Mouse (Mus musculus) regulatory T cell (primary cell): ENCODE data around the gene Acta2.

Experiments used
- in situ Hi-C: fragments of 300-600 bp; cut with MboI, MseI; formaldehyde crosslinking; loops from one replicate; pipeline ENCODE4 v1.15.1; 2025; ENCODE audit warnings: high pct_unique_total_duplicates

Acta2 gene

DNA sequence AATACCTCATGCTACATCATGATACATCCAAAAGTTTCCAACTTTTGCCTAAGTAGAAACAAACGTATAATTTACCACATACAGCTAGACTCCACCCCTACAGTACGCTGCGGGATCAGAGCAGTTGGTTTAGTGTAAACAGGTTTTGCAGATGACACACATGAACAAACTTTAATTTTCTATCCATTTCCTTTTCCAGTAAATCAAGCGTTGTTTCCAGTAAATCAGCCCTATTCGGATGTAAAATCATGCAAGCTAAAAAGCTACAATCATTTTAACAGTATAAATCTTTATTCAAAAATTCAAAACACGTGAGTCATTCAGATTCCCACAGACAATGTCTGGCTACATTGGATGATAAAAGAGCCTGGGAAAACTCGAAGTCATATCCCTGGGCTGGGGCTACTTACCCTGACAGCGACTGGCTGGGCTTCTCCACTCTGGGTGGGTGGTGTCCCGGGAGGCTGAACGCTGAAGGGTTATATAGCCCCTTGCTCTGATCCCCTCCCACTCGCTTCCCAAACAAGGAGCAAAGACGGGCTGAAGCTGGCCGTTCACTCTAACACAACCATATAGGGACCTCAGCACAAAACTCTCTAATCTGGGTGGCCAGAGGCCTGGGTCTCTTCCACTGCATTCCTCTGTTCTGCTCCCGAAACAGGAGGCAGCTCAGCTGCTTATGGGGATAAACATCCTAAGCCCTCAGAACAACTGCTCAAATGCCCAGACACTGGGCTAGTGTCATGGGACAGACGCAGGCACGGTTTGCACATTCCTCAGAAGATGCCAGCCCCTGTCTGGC is at the start of gene Acta2:
Acta2 (minus strand) TSS at position 711 of the 802 bp plus-strand sequence.
- in situ Hi-C loops: no loop called here

DNA sequence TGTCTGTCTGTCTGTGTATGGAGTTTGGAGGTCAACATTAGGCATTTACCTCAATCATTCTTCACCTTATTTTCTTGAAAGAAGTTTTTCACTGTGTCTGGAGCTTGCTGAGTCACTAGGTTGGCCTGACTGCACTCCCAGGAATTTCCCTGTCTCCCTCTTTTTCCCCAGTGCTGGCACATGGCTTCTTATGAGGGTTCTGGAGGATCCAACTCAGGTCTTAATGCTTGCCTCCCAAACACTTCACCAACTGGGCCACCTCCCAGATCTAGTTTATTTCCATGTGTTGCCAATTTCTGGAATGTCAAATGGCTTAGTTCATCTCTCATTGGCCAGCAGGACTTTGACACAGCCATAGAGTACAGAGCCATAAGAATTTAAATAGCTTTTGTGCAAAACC is 49.5 kb upstream of the Acta2 start:
- in situ Hi-C loops: no loop called here

DNA sequence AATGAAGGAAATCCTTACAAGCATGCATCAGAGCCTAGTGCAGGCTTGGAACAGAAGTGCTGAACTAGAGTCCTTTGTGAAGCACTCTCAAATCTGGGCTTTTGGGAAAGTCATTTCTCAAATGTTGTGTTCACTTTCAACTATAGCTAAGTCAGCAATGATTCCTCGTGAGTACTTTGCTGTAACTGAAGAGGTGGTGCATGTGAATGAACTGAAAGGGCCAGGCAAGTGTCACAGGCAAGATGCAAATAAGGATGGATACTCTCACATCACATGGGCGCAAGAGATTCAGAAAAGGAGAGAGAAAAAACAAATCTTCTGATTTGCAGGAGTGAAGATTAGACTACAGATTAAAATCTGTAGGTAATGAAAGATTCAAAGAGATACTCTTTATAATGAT is 45.0 kb upstream of the Acta2 start:
- in situ Hi-C loops: no loop called here

DNA sequence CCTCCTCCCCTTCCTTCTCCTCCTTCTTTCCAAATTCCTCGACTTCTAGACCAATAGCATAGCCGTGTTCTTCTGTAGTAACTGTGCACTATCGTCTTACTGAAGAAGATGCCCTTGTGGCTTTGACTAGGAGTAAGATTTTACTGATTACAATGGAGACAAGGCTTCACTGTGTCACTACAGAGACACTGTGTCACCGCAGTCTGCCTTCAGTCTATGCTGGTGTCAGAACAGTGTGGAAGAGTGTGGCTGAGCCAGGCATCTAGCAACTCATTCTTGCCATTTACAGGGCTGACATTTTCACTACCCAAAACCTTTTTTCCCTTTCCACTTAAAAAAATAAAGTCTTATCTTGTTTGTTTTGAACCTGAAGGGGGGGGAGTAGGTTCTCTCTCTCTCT is 43.8 kb upstream of the Acta2 start:
- in situ Hi-C loops: no loop called here

DNA sequence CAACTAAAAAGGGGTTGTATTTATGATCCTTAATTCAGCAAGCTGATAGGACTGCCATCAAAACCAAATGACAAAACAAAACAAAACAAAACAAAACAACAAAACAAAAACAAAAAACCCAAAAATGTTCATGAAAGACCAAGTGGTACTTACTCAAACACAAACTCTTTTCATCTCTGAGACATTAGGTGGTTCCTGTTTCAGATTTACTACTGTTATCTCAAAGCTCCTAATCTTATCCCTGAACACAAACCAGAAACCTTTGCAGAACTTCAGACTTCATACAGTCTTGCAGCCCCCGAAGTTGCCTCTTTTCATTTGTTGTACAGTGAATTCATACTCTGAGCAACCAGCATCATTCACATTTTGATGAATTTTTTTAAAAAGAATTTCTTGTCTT is 43.1 kb upstream of the Acta2 start:
- in situ Hi-C loops: no loop called here

DNA sequence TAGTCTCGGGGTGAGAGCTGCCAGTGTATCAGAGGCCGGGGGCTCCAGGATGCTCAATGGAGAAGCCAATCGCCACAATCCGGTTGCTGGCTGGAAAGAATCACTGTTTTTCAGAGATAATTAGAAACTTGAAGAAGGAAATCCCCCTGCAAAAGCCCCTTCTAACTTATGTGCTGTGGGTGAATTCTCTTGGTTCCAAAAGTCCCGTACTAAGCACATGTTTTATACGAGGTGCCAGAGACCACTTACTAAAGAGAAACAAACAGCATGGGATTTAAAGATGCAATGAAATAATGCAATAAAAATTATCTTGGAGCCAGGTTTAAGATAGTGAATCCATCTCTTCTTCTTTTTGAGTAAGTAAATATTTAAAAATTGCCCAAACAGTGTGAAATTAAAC is 40.1 kb upstream of the Acta2 start:
- in situ Hi-C loops: no loop called here

DNA sequence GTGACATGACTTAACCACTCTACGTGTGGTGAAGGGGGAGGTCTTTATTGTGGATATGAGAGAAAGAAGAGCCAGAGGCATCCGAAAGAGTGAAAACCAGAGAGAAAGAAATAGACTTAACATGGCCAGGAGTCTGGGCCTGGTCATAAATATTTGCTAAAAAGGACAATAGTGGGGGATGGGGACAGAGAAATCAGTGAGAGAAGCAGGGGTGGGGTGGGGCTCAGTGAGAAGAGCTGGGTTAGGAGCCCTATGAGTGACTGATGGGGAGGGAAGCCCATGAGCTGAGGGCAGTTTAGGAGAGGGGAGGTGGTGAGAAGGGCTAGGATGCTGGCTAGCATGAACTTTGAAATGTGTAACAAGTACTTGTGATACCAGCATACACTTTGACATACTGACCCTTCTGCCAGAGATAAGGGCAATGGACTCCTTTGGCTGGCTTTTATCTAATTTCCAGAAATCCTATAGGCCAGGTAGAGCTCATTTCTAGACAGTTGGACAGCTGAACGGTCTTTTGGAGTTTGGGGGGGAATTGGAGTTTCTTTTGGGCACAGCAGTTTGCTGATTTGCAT is 38.1 kb upstream of the Acta2 start:
- in situ Hi-C loops: no loop called here

DNA sequence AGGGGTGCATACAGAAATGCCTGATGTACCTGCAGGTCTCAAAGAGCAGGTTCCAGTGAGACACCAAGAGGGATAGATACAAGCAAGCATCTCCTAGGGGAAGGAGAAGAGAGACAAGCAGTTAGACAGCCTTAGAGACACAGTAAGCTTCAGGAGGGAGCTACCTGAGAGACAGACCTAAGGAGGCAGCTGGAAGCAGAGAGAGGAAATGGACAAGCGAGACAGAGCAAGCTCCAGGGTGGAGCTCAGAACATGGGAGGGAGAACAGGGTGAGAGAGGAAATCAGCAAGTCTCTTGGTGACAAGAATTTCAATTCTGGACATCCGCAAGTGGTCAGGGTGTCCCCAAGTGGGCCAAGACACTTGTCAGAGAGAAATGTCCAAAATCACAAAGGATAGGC is 37.3 kb upstream of the Acta2 start:
- in situ Hi-C loops: no loop called here

DNA sequence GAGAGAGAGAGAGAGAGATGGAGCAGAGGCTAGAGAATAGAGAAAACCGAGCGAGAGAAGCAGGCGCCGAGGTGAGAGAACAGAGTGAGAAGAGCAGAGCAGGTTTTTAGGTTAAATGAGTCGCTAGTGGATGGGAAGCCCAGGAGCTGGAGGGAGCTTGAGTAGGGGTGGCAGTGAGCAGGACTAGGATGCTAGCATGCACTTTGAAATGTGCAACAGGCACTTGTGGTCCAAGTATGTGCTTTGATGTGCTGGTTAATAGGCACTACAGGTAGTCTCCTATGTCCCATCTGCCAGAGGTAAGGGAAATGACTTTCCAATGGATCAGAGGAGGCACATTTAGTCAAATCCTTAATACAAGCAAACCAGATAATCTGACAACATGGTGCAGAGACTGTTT is 36.6 kb upstream of the Acta2 start:
- in situ Hi-C loops: no loop called here

DNA sequence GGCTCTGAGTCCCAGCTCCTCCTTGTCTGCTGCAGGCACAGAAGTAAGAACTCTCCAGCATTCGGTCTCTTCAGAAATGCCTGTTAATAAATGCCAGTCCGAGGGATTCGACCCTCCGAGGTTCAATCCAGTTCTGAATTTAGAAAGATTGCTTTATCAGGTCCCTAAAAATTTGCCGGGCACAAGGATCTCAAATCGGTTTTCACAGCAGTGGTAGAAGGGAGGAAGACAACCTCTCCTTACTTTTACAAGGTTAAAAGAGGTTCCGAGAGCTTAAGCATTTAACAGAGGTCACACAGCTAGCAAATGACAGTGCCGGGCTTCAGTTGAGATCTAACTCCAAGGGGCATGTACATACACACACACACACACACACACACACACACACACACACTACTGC is 36.0 kb upstream of the Acta2 start:
- in situ Hi-C loops: no loop called here

DNA sequence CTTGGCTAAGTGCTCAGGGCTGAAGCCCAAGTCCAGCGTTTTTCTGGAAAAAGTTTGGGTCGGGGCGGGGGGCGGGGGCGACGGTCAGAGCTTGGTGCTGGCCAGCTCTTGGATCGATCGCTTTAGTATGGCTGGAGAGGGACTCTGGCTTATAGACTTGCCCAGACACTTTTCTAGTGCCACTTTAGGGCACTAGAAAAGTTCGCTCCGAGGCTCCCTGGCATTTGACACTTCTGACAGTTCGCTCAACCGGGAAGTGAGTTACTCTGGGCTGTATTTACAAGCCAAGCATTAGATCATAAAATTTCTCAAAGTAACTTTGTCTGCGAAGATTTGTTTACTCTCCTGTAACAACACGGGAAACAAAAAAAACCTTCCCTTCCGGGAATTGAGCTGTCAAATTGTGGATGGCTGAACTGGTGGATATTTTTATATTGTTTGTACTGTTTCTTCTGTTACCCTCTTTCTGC is 35.5 kb upstream of the Acta2 start:
- in situ Hi-C loops: no loop called here

DNA sequence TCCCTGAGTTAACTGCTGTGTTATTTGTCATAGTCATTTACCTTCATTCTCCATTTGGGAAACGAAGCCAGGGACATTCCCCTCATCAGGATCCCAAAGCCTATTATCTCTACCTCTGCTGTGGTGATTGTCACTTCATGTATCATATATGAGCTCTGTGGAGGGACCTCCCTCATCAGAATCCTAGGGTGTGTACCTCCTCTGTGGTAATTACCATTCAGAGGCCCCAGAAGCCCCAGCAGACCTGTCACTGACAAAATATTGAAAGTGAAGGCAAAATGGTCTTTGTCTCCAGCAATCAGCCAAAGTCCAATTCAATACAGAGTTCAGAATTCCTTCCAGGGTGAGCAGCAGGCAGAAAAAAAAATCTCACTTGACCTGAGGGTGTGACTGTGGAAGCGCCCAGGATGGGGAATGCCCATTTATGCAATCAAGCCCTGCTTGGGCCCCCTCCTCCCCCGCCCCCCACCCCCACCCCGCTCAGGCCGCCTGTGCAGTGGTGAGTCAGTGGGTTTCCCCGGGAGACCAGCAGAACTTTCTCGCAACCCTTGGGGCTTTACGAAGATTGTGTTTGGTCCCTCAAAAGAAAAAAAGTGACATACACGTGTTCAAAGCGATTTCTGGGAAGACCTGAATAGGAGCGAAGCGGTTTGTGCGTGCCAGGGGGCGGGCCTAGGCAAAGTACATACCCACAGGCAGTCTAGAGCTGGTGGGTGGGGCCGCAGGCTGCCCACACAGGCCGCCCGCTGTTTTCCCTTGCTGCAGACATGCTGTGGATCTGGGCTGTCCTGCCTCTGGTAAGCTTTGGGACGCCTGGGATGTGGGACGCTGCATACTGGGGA is 34.8 kb upstream of the Acta2 start, which contains the start of gene Fas:
Fas (plus strand) TSS at position 719 of the 842 bp plus-strand sequence.
- in situ Hi-C loops: no loop called here

DNA sequence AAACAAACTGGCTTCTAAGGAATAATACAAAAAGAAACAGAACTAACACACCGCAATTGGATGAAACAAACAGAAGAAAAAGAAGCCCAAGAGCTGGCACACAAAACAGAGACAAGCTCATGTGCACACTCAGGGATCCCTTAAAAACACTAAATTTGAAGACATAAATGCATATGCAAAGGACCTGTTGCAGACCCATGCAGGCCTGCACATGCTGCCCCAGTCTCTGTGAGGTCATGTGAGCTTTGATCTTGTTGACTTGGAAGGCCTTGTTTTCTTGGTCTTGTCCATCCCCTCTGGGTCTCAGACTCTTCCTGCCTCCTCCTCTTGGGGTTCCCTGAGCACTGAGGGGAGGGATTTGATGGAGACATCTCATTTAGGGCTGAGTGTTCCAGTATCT is 33.3 kb upstream of the Acta2 start:
- in situ Hi-C loops: no loop called here

DNA sequence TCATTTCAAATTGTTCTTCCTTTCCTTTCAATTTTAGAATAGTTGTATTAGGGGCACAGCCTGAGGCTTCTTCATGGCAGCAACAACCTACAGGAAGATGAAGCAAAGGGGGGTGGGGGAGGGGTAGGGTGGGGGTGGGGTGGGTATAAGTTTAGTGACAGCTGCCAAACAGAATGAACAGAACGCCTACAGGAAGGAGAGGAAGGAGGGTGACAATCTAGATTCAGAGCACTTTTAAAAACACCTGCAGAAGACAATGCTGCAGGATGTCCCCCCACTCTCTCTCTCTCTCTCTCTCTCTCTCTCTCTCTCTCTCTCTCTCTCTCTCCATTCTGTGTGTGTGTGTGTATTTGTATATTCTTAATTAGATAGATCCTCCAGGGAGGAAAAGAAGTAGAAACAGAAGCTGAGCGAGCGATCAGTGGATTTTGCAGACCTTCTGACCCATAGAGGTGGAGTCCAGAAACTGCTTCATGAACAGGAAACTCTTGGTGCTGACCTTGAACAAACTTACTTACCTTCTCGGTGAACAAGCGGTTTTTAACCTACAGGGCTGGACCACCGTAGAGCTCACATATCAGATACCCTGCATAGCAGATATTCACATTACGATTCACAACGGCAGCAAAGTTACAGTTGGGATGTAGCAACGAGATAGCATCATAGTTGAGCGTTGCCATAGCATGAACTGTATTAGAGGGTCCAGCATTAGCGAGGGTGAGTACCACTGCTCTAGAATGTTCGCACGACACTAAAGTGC is 32.4 kb upstream of the Acta2 start:
- in situ Hi-C loops: no loop called here

DNA sequence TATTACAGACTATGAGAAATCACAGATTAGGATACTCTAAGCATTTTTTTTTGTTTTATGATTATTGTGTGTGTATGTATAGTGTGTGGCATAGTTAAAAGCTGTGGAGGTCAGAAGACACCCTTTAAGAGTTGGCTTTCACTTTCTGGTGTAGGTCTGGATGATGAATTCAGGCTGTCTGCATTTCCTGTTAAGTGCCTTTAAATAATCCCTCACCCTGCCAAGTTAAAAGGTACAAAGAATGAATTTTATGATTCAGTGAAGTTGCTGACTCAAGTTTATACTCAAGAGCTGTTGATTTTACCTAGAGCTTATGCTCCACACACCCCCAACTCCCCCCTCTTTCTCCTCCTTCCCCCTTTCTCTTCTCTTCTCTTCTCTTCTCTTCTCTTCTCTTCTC is 31.8 kb upstream of the Acta2 start:
- in situ Hi-C loops: no loop called here

DNA sequence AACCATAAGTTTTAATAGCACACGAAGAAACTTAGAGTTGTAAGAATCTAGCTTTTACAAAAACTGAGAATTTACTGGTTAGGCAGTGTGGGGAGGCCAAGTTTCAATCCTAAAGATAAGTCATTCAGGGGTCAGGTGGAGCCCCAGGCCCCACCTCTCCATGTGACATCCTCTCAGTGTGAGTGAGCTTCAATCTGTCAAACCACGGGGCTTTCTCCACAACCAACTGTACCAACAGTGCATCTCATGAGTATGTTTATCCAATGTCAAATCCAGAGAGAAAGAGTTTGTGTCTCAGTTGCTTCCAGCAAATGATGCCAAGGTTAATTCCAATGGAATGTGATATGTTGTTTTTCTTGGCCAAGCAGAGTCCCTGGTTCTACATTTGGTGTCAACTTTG is 29.4 kb upstream of the Acta2 start:
- in situ Hi-C loops: no loop called here

DNA sequence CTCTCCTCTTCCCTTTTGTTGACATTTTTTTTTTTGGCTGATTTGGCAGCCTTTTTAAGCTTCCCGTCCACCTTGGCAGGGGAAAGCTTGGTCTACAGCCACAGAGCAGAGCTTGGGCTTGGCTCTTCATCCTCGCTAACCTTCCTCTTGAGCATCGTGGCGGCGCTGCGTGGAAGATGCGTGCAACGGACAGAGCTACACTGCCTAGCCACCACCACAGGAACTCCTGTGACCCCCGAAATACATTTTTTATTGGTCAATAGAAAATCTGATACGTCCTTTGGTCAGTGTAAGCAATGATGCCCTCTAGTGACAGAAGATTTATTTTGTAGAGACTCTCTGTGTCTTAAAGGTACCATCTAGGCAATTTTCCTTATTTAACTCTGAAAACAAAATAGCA is 29.0 kb upstream of the Acta2 start:
- in situ Hi-C loops: no loop called here

DNA sequence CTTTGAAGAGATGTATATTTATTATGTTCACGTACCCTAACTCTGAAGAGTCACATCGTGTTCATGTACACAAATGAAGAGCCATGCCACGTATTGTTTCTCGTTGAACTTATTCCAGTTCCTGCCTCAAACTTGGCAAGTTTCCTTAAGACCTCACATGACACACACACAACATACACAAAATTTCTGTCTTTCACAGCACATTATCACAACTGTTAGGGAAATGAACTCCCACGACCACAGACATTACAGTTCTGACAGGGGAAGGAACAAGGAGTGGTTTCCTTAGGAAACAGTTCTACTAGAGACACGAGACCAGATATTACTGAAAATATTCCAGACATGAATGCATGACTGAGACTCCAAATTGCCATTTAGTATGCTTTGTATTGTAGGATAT is 28.2 kb upstream of the Acta2 start:
- in situ Hi-C loops: no loop called here

DNA sequence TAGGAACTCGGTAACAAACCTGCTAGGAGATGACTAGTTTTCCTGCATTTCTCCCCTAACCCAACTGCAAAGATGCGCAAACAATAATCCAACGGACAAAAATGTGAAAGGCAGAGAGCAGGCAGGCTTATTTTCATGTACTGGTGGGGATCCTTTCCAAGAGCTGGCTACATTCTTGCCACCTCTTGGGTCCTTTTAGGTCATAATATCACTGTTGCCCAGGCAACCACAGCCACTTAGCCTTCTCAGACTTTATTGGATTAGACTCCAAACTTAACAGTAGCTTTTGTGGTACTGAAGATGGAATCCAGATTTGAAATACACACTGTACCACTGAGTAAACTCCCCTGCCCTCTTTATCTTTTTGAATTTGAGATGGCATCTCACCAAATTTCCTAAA is 22.7 kb upstream of the Acta2 start:
- in situ Hi-C loops: no loop called here

DNA sequence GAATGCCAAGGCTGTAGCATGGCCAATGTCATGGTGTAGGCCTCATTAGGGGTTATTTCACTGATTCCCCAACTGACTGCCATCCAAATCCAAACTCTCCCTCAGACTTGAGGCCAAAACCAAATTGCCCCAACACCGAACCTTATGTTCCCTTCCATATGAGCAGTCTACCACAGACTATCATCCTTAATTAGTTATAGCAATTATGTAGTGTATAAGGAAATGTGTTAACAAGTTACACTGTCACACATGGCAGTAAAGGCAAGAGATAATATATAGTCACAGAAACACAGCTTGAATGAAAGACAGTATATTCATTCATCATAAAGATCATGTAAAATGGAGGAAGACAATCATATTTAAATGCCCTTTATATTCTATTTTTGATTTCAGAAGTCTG is 17.7 kb upstream of the Acta2 start:
- in situ Hi-C loops: no loop called here

DNA sequence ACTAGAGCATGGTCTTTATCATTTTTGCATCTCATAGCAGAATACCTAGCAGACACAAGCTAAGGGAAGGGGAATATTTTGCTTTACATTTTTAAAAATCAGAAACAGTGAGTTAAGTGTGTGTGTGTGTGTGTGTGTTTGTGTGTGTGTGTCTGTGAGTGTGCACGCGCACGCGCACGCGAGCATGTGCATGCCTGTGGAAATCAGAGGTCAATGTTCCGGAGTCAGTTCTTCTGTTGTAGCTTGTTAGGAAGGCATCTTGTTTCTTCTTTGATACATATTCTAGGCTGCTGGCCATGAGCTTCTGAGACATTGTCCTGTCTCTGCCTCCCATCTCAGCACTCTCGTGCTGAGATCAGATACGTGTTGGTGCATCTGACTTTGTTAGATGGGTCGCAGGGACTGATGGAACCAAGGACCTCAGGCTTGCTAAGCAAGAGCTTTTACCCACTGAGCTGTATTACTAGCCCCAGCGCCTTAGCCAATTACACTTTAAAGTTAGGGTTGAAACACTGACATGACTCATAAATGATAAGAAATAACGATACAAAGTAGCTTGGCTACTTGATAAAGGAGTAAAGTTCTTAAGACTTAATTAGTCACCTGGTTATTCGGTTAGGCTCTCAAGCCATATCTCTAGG is 15.6 kb upstream of the Acta2 start:
- in situ Hi-C loops: no loop called here
